Mouse (Mus musculus) right cerebral cortex, postnatal 10 days (tissue): Measurements from ENCODE around the gene Sult1a1.

ENCODE experiments used
- DNase-seq, 2 experiments: peaks; one replicate each; pipeline ENCODE4 v3.0.0; 2021; ENCODE audit warnings: low spot score in 2 of 2

The Sult1a1 gene

DNA sequence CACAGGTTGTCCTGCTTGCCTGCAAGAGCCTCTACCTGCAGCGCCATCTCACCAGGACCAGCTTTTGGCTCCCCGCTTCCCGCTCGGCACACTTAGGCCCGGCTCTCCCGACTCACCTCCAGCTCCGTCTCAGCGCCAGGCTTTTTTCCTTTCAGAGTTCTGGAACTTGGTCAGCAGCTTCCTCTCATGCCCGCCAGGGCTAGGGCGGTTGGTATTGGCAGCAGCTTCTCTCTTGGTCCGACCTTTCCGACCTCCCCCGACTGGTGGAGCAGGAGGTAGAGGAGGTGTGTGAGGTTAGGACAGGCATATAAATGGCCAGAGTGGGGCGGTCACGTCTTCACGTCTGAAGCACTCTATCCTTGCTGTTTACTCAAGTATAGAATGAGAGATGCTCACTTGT lies 51.5 kb downstream of the Sult1a1 start:
- no peak for DNase-seq

DNA sequence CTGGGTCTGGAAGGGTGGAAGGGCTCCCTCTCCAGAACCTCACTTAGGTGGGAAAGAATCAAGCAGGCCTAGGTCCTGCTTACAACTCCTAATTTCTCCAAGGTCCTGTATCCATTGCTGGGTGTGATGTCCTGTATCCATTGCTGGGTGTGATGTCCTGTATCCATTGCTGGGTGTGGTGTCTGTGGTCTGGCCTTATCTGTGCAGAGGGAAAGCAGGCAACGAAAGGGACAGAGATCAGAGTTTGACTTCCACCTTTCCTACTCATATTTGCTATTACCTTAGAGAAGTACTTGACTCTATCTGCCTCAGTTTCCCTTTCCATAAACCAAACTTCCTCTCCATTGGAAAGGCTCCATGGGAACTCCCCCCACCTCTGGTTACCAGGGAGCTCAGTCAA lies 52.9 kb downstream of the Sult1a1 start:
- DNase-seq, result no peak
